Mouse (Mus musculus) small intestine, adult 2 months (tissue): ENCODE measurements around the gene Tmem212.

Experiments used
- CTCF ChIP-seq: fragments of 200-500 bp; IDR thresholded peaks from 2 replicates; pipeline ENCODE4 v1.5.1; 2012; ENCODE audit warnings: low read depth, mild to moderate bottlenecking, control low read depth, inconsistent platforms, low read length, moderate library complexity, mixed read lengths; ENCODE audit not compliant: insufficient replicate concordance, insufficient read length; ENCODE audit errors: extremely low read depth
- POLR2A ChIP-seq: fragments of 200-500 bp; IDR thresholded peaks from 2 replicates; pipeline ENCODE4 v1.6.1; 2012; ENCODE audit warnings: low read depth, mild to moderate bottlenecking, control low read depth, inconsistent platforms, low read length, moderate library complexity

DNA sequence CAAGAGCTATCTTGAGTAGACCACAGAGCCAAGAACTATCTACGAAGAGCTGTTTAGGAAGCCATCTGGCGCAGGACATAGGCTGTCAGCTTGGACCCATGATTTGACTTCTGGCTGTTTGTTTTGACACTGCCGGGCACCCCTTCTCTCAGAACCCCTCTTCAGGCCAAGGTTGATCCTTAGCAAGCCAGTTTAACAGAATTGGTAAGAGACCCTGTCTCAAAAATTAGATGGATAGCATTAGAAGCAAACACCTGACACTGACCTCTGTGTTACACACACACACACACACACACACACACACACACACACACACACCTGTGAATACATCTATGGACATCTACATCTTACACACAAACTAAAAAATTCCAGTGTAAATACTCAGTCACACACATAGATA is 12.8 kb upstream of the Tmem212 start:
- TF ChIP-seq POLR2A (no peak), CTCF (no peak)
